Mouse (Mus musculus) olfactory bulb, adult 2 months (tissue): ENCODE measurements at regions not wholly inside any gene's neighbourhood (a gene's known extent, or its start where the extent isn't known, plus 50 kb on each side); places are given as distances from the start of the nearest gene placed in this dataset.
"Not testable (repeated sequence)": the region's sequence is repeated elsewhere in the genome, so short reads cannot be mapped to it uniquely, and the experiment has no call there.

Experiments
- H3K27ac ChIP-seq: fragments of 200-500 bp; 2 replicates; pipeline ENCODE4 v1.5.1; 2012; ENCODE audit warnings: low read depth, low read length; ENCODE audit not compliant: insufficient read depth
- H3K4me1 ChIP-seq: fragments of 200-500 bp; 2 replicates; pipeline ENCODE4 v1.6.1; 2012; ENCODE audit warnings: low read length; ENCODE audit not compliant: control insufficient read depth, insufficient read depth
- H3K4me3 ChIP-seq: fragments of 200-500 bp; 2 replicates; pipeline ENCODE4 v1.5.1; 2012; ENCODE audit warnings: mild to moderate bottlenecking, low read depth, low read length, moderate library complexity; ENCODE audit not compliant: insufficient read depth
- CTCF ChIP-seq: fragments of 200-500 bp; IDR thresholded peaks from 2 replicates; pipeline ENCODE4 v1.5.1; 2012; ENCODE audit warnings: low read depth, mild to moderate bottlenecking, low read length, moderate library complexity; ENCODE audit not compliant: insufficient read depth
- POLR2A ChIP-seq: fragments of 200-500 bp; IDR thresholded peaks from 2 replicates; pipeline ENCODE4 v1.6.1; 2012; ENCODE audit warnings: mild to moderate bottlenecking, low read depth, low read length, moderate library complexity; ENCODE audit not compliant: insufficient read depth
- WGBS: fragments of 180-500 bp; shearing (Covaris S2); methylation state at CpG from one replicate; pipeline ENCODE4 v1.1.7; 2018; 5-methylcytosine and 5-hydroxymethylcytosine counted together

DNA sequence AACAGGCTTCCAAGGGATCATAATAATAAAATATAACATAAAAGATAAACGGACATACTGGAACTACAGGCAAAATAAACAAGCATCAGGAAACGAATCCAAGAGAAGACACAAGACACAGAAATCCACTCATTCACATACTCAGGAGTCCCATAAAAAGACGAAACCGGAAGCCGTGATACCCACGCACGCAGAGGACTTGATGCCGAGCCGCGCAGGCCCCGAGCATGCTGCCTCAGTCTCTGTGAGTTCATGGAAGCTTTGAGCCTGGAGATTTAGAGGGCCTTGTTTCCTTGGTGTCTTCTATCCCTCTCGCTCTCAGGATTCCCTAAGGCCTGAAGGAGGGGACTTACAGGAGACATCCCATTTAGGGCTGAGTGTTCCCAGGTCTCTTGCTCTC, 57.3 kb upstream of the Dyrk2 start:
- H3K4me3 ChIP-seq, result no peak overlapping the region
- no peak overlapping the region for H3K27ac ChIP-seq
- 93% methylated on average over 12 of the region's 12 CpGs for WGBS
- 0 out of 2 replicates have a peak, but pooled peaks cover 5% of the 10 kb centered on the region for H3K4me1 ChIP-seq
- no peak for TF ChIP-seq CTCF
- no peak for TF ChIP-seq POLR2A

DNA sequence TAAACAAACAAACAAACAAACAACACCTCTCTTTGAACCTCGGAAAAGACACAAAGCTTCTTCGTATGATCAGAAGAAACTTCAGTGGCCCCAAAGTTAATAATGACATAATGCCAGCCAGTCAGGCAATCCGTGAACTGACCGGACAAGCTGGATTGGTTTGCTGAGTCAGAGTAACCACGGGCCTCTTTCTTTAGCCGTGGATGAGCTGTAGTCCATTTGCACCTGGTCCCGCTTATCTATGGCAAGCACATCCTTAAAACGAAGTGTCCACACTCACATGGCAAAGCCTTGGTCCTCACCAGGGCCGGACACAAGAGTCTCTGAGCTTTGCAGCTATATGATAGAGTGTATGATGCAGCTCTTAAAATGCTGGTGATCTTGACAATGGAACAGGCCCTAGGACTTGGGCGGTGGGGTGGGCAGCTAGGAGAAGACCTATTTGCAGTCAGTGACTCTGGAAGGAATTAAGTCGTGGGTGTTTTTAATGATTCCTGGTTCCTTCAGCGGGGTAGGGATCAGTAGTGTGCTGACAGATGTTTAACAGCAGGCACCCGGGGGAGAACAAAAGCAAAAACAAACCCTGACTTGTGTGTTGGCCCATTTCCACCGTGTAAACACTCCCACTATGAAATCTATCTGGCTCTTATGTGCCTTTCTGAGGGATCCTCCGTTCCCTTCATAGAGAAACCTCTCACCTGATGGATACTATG, 53.6 kb upstream of the Dyrk2 start:
- Histone ChIP-seq H3K4me3 (no peak overlapping the region), H3K4me1 (0 out of 2 replicates have a peak, but pooled peaks cover 5% of the 10 kb centered on the region), H3K27ac (no peak overlapping the region)
- WGBS, result 57% methylated on average over 15 of the region's 15 CpGs
- TF ChIP-seq CTCF (no peak), POLR2A (no peak)

GRCm38 (mm10) chr10:118922120-118922519, 52.1 kb upstream of the Dyrk2 start:
- H3K27ac ChIP-seq, H3K4me3 ChIP-seq, H3K4me1 ChIP-seq: not testable (repeated sequence)
